Mouse (Mus musculus) frontal cortex, postnatal 36 days (tissue): Measurements from ENCODE around the gene Aldh16a1.
A peak's percentile ranks its signal among the peaks of the same experiment; 100 is the strongest.
"Not testable (repeated sequence)": the region's sequence is repeated elsewhere in the genome, so short reads cannot be mapped to it uniquely, and the experiment has no call there.

Experiments
- DNase-seq, 2 experiments: peaks; one replicate each; pipeline ENCODE4 v3.0.0; 2022; ENCODE audit warnings: low spot score in 2 of 2

The Aldh16a1 gene

DNA sequence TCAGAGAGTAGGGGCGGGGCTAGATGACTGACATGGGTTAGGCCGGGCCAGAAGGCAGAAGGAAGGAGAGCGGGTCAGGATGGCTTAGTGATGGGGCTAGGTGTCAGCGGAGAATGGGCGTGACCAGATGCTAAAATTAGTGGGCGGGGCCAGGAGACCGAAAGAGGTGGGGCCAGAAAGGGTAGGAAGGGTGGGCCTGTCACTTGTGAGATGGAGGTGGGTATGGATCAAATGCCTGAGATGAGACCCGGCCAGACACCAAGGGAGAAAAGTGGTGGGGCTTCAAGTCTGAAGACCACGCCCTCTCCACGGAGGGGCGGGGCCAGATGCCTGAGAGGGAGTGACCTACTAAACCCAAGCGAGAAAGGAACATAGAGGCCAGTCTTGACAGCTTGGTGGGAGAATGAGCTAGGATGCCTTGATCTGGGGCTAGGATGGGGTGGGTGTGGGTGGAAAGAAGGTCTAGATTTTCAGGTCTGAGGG is 19.8 kb downstream of the Aldh16a1 start:
- DNase-seq: no peak

DNA sequence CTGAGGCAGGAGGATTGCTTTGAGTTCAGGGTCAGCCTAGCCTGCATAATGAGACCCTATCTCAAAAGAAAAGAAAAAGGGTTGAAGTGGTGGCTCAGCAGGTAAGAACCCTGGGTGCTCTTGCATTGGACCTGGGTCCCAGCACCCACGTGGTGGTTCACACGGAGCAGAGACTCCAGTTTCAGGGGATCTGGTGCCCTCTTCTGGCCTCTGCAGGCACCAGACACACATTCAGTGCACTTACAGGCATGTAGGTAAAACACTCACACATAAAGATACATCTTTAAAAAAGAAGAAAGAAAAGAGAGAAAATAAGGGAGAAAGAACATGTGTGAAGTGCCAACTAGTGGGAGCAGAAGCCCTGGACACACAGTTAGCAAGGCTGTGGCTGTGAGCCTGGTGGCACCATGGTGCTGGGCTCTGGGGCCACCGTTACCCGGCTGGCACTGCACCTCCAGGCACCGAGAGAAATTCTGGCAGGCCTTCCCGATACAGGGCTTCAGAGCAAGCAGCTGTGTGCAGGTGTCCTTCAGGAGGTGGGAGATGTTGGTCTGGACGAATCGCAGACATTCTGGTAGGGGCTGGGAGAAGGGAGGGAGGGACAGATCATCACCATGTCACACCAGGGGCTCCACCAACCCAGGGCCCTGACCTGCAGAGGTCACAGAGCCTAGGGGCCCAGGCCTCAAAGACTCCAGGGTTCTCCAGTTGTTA is 20.8 kb downstream of the Aldh16a1 start:
- no peak for DNase-seq

DNA sequence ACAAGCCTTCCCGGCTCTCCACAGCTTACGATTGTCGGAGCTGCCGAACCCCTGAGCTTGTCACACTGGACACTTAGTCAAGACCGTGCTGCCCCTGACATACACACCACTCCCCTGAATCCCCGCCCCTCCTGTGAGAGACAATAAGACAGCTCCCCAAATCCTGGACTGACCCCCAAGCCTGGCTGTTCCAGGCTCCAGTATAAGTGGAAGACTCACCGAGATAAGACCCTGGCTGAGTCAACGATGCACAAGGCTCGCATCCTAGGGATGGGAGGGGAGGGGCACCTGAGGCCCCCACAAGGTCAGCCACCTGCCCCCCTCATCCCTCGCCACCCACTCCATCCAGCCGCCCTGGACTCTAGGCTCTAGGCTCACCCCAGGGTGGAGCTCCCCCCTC is 22.5 kb downstream of the Aldh16a1 start:
- no peak for DNase-seq

DNA sequence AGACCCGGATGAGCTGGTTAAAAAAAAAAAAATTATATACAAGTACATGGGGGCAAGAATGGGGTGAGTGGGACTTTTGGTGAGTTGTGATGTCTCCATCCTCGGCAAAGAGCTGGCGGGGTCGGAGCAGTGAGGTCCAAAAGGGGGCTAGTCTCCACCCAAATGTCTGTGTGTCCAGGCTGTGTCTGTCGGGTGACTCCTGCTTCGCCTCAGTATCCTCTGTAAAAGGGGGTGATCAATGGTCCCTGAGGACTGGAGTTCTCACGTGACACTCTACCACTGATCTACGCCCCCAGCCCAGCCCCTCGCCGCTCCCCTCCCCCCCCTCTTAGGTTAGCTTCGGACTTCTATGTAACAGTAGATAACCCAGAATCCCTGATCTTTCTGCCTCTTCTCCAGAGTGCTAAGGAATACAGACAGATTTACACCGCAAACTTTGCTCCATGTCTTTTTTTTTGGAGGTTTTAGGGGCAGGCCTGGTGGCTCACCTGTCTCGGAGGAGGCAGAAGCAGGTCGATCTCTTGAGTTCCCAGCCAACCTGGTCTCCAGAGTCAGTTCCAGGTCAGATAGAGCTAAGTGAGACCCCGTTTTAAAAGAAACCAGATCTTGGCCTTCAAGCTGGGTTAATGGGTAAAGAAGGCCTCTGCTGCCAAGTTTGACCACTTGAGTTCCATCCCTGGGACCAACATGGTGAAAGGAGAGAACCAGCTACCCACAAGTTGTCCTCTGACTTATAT is 24.4 kb downstream of the Aldh16a1 start:
- DNase-seq: no peak

DNA sequence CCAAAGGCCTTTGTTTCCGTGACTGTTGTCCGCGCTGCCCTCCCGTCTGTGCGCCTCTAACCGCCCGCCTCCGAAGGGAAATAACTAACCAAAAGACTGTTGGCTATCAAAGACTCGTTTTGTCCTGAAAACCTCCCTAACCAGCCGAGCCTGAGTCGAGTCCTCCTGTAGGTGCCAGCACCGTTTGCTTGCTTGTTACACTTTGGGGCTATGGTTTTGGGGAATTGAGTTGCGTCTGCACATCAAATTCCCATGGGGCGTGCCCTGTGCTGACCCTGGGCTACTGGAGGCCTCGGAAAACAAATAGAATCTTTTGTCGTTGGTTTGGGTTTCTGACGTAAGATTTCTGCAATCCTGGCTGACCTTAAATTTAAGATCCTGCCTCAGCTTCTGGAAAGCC is 25.1 kb downstream of the Aldh16a1 start:
- no peak for DNase-seq

DNA sequence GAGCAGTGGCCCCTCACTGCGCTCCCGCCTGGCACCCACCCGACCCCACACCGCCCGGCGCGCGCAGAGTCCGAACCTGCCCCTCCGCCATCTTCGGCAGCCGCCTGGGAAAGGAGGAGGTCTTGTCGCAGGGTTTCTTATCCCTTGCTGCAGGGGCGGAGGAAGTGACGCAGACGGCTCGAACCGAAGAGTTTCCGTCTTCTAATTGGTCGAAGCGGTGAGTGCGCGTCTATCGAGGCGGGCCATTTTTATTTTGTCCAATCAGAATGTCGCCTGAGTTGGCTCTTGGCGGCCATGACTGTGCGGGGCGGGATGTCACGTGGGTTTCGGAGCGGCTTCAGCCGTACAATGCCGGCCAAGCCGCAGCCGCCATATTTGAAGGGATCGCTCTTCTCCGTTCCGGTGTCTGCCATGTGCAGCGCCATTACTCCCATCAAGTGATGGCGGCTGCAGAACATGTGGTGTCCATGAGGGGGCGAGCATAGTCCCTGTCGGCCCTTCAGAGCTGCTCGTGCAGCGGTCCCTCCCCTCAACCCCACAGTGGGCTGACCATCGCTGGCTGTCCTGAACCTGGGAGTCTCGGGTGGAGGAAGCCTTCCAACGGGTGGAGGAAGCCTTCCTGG is 25.6 kb downstream of the Aldh16a1 start, which contains the start of gene Rpl13a:
Rpl13a (minus strand) TSS at position 138 of the 623 bp plus-strand sequence.
- peak; percentile 99 to 100 for DNase-seq

DNA sequence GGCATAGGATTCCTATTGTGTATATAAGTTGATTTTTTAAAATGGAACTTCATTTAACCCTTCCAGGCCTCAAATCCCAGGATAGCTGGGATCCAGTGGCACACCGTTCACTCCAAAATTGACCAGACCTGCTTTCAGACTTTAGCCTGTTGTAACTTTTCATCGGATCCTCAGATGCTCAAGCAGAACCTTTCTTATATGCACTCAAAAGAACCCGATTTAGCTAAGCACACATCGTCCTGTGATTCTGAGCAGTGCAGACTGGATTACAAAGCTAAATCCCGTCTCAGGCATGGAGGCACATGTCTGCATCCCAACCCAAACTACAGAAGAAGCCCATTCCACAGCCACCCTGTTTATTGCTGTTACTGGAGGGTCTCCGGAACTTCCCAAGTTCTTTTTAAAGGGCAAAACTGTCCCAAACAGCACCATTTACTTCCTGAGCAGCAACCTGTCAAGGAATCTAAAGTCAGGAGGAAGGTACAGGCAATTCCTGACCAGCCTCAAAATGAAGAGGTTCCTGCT is 26.6 kb downstream of the Aldh16a1 start:
- DNase-seq: no peak

DNA sequence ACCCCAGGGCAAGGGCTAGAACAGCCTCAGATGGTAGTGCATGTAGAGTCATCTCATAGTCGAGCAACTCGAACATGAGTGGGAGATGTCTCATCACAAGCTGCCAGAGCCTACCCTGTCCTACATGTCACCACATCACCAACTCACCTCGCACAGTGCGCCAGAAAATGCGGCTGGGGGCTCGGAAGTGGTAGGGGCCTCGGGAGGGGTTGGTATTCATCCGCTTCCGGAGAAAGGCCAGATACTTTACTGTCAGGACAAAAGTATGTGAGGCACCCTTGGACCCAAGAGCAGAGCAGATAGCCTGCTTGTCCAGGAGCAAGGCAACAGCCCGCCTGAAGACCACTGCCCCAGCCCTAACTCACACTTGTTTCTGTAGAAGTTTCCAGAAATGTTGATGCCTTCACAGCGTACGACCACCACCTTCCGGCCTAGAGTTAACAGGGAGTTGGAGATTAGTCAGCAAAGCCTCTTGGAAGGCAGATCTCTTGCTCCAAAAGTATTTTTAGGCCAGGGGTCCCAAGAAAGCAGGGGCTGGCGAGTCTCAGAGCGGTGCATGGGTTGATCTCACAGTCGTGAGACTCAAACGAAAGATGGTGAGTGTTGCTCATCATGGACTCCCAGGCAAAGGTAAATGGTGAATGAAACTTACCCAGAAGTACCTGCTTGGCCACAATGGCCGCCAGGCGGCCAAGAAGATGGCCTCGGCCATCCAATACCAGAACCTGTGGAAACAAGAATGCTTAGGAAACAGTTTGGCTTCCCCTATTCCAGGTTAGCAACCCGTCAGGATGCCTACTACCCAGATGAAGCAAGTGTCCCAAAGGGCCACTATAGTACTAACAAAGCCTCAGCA is 27.3 kb downstream of the Aldh16a1 start:
- no peak for DNase-seq

DNA sequence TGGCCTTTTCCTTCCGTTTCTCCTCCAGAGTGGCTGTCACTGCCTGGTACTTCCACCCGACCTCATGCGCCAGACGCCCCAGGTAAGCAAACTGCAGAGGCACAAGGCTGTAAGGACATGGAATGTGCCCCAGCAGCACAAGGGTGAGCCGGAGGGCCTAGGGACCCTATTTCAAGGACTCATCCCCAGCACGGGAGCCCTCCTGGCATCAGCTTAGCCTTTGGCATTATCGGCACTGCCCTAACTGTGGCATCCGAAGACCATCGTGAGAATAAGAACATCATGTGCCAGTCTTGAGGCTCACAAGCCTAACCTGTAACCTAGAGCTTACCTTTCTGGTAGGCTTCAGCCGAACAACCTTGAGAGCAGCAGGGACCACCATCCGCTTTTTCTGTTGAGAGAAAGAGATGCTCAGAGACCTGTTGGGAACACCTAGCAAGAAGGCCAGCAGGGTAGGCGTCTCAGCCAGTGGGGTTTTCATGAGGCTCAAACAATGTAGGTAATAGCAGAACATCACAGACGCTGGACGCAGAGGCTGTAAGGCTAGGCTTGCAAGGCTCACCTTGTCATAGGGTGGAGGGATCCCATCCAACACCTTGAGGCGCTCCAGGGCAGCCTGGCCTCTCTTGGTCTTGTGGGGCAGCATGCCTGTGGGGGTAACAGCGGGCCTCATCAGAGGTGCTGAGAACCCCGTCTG is 28.1 kb downstream of the Aldh16a1 start:
- no peak for DNase-seq

DNA sequence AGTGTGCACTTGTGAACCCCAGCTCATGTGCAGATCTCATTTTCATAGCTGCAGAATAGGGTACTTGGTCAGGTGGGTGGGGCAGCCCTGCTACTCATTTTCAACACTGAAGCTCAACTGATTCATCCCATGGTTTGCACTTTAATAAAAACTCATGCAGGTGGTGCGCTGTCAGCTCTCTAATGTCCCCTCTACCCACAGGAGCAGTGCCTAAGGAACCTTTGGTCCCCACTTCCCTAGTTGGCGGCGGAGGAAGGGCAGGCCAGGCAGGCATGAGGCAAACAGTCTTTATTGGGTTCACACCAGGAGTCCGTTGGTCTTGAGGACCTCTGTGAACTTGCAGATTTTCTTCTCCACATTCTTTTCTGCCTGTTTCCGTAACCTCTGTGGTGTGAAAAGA is 28.7 kb downstream of the Aldh16a1 start:
- DNase-seq: not testable (repeated sequence)

DNA sequence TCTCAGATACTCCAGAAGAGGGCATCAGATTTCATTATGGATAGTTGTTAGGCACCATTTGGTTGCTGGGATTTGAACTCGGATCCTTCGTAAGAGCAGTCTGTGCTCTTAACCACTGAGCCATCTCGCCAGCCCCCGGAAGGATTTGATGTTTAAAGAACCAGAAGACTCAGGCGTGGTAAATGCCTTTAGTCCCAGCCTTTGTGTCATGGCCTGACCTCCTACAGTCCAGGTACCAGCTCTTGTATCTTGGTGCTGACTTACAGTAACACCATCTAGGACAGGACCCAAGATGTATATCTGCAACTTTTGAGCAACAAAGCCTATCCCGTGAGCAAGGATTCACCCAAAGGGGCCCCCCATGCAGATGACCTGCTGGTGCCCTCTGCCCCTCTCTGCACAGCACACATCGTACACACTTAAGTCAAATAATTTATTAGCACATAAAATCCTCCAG is 29.2 kb downstream of the Aldh16a1 start:
- DNase-seq: no peak

DNA sequence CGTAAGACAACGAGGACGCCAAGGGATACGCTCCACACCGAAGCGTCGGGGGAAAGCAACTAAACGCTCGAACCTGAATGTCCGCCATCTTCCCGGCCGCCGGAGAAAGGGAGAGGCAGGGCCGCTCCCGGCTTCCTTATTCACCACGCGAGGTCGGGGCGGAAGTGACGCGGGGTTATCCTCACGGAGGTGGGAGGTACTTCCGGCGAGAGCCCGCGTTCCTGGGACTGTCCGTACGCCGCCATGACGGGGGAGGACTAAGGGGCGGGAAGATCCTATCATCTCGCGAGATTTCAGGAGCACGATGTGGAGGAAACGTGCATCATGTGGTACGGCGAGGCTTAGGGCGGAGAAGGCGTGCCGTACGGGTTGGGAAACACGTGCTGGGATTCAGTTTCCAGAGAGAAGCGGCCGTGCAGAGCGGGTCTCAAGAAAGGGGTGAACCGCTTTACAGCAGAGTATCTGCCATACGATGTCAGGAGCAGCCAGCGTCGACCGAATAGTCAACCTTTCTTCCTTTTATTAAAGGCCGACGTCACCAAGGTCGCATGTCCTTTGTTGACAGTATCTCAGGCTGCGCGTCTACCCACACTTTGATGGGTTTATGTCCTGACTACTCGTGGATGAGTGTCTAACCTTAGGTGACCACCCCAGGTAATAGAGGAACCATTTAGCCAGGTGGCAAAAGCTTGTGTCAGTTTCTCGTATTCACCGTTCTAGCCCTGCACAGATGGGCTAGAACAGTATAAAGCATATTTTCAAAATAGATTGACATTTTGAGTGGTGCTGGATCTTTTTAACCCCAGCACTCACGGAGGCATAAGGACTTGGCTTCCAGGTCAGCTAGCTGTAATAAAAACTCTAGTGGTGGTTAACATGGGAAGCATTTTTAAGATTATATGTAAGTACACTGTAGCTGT is 29.9 kb downstream of the Aldh16a1 start, which contains the start of gene Rps11:
Rps11 (minus strand) TSS at position 216 of the 920 bp plus-strand sequence.
- DNase-seq: peak; percentile 98 to 99

DNA sequence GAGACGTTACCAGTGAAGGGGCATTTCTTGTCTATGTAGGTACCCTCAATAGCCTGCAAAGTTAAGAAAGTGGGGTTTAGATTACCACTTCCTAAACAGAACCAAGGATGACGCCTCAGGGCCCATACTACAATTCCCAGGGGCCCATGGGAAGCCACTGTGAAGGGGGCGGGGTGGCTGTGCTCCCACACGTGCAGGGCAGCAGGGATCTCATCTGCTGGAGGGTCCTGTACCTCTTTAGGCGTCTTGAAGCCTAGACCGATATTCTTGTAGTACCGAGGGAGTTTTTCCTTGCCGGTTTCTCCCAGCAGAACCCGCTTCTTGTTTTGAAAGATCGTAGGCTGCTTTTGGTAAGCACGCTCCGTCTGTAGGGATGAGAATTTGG is 31.2 kb downstream of the Aldh16a1 start:
- DNase-seq: no peak

DNA sequence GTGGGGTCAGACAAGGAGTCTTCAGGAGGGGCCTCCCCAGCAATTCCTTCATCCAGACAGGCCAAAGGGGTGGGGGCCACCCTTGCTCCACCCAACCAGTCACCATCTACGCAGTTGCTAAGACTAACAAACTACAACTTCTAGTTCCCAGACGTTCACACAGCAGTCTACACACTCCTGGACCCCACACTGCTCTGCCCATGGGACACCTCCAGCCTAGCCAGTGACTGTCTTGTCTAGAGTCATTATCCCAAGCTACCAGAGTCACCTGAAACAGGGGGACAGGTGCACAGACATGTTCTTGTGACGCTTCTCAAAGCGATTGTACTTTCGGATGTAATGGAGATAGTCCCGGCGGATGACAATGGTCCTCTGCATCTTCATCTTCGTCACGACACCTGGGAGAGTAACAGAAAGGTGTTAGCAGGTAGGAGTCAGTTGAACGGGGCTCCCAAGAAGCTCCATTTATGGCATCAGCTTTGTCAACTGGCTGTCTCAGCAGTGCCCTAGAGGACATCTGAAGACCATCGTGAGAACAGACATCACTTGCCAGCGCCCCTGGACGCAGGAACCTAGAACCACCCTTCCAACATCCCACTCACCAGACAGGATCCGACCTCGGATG is 31.7 kb downstream of the Aldh16a1 start:
- no peak for DNase-seq

DNA sequence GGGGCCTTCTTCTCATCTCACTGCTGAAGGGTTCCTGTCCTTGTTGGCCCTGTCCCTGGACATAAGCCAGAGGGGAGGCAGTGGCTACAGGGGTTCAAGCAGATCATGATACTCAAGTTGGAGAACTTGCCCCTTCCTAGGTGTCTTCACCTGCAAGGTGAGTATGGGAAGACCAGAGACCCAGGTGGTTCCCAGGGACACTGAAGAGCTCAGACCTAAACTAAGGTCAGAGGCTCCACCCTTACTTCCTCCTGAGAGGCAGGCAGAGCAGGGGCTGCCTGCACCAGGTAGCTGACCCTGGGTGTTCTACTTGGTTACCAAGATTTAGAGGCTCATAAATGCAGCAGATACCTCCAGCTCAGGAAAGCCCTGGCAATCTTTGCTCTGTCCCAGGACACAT is 32.4 kb downstream of the Aldh16a1 start:
- no peak for DNase-seq

DNA sequence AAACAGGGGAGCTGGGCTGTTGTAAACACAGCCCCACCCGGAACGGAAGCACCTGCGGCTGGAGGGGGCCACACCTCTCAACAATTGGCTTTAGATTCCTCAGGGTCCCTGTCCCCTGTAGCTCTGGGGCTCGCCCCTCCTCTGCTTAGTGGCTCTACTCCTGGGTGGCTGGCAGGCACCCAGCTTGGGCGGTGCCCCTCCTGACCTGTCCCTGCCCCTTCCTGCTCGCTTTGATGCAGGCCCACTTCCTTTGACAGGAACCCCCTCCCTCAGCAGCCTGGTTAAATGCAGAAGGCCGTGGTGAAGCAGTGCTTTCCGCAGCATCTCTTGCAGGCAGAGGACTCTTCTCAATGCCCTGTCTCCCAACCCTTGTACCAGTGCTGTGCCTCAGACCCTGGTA is 33.0 kb downstream of the Aldh16a1 start:
- DNase-seq: no peak

DNA sequence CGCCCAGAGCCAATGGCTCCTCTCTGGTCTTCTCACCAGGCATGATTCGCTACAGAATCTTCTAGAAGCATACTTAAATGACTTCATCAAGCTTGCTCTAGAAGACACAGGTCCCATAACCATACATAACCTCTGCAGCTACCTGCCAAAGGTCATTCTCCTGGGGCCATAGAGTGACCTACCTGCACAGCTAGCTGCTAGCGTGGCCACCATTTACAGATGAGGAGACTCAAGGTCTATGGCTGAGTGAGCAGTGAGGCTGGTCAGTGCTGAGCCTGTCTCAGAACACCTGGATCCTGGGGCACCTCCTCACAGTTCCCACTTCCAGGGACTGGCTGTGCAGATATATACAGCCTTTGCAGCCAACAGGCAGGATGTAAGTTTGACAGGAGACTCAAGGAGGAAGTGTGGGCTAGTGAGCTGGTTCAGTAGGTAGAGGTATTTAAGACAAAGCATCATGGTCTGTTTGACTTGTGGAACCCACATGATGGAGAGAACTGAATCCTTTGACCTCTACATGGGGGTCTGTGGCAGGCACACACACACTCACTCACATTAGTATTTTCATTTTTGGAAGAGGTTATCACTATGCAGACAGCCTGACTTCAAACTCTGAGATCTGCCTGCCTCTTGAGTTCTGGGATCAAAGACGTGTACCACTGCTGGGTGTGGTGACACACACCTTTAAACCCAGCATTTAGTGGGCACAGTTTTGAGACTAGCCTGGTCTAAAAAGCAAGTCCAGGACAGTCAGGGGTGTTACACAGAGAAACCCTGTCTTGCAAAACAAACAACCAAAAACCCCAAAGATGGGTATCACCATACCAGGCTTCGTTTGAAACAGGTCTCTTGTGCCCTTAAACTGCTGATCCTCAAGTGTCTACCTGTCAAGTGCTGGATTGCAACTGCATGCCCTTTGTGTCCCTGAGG is 34.3 kb downstream of the Aldh16a1 start:
- DNase-seq: no peak

DNA sequence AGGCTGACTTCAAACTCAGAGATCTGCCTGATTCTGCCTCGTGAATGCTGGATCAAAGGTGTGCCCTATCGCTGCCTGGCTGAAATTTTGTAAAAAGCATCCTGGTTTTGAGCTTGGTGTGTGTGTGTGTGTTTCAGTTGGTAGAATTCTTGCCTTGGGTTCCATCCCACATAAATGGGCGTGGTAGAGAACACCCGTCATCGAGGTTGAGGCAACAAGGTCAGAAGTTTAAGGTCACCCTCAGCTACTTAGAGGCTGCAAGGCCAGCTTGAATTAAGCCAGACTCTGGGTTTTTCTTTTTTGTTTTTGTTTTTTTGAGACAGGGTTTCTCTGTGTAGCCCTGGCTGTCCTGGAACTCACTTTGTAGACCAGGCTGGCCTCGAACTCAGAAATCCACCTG is 36.0 kb downstream of the Aldh16a1 start:
- no peak for DNase-seq
